Mouse (Mus musculus): Measurements from ENCODE around the gene Slc4a3.

- no peak for TF ChIP-seq CTCF (IDR thresholded peaks at IDR 0.05; ENCODE audit: borderline replicate concordance, insufficient read depth, low read length)
- TF ChIP-seq POLR2A (IDR thresholded peaks at IDR 0.05; ENCODE audit: low read depth, low read length): no peak
Measured at GRCm38 (mm10) chr1:75589983-75590382, 43.9 kb downstream of the Slc4a3 start.

Data from embryonic fibroblast, embryonic 13.5 days (primary cell).